Mouse (Mus musculus): ENCODE measurements around the gene Olfr573-ps1.

The Olfr573-ps1 gene

GRCm38 (mm10) chr7:102942475-102942874, at the start of gene Olfr573-ps1:
Olfr573-ps1 (minus strand) TSS chr7:102942575.
- DNase-seq (ENCODE audit: low spot score in 2 of 2), result no peak

DNA sequence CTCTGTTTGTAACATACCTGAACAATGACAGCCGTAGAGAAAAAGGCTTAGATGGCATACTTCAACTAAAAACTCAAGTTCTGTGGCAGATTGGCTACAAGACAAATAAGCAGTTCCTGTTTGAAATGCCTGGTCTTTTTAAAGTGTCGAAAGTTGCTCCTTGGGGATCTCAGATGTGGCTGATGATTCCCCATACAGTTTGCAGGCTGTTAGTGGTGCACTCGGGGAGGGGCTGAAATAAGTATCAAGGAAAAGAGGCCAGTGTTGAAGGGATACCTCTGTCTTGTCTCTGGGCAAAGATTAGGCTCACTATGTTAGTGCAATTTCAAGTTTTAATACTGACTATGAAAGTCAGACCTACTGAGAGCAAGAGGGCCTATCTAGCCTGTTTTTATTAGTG, 46.8 kb upstream of the Olfr573-ps1 start, which contains the start of gene Olfr578:
Gene Olfr578 (minus strand): TSS at position 101 of the 400 bp plus-strand sequence.
- no peak for DNase-seq (ENCODE audit: low spot score in 2 of 2)

- DNase-seq (ENCODE audit: low spot score in 2 of 2), result no peak
These were observed 33.5 kb upstream of the Olfr573-ps1 start, which contains the start of gene Olfr577 for GRCm38 (mm10) chr7:102975843-102976242. Olfr577 (minus strand) TSS chr7:102975943.

GRCm38 (mm10) chr7:102974399-102974798, 32.0 kb upstream of the Olfr573-ps1 start:
- no peak for DNase-seq (ENCODE audit: low spot score in 2 of 2)

DNA sequence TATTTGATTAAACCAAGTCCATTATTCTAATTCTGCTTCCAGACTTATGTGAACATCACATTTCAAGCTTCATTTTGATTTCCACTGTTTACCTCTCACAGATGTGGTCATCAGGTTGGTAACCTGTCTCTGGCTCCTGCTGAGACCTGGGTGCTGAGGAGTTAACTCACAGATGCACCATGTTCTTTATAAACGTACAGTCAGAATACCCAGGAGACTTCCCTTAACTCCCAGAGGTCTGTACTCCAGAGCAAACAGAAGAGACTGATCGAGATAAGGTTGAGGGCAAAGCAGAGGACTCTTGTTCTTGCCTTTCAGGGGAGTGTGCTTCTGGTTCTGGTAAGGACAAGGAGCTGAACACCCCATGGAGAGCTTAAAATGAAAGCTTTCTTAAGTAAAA, 20.0 kb upstream of the Olfr573-ps1 start, which contains the start of gene Olfr576:
Gene Olfr576 (plus strand): TSS at position 301 of the 400 bp plus-strand sequence.
- no peak for DNase-seq (ENCODE audit: low spot score in 2 of 2)

- DNase-seq (ENCODE audit: low spot score in 2 of 2), result no peak
These were observed 16.2 kb upstream of the Olfr573-ps1 start, which contains the start of gene Olfr575 for GRCm38 (mm10) chr7:102958593-102958992. Olfr575 (minus strand) TSS chr7:102958775.

DNA sequence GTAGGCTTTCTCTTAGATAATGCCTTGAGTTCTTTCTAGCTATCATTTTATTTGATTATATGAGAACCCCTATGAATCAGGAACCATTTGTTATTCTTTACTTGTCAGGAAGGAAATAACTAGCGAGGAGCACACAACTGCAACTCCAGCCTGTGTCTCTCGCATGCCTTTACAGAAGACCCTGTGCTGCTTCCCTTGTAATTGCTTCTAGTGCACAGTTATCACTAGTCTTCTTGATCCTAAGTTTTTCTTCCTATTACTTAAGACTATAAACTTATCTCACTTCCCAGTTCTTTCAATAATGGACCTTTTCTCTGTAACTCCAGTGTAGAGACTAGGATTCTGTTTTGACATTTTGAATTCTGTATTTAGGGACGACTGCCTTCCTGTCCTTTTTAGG, 15.8 kb upstream of the Olfr573-ps1 start:
- no peak for DNase-seq (ENCODE audit: low spot score in 2 of 2)

- no peak for DNase-seq (ENCODE audit: low spot score in 2 of 2)
These were observed 8.4 kb upstream of the Olfr573-ps1 start for GRCm38 (mm10) chr7:102950732-102951131.

DNA sequence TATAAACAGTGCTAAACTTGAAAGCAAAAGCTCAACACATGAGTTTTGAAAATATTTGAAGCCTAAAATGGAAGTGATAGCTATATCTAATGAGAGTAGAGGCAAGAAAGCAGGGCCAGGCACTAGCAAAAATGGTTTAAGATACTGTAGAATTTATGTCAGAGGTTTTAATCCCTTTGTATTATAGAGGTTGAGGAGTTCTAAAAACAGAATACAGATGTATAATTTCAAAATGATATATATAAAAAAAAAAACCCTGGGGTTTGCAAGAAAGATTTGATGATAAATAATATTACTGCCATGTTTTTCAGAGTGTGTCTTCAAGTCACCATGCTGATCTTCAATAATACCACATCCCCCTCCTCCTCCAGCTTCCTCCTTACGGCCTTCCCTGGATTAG, 5.8 kb upstream of the Olfr573-ps1 start, which contains the start of gene Olfr574:
Gene Olfr574 (plus strand): TSS at position 301 of the 400 bp plus-strand sequence.
- DNase-seq (ENCODE audit: low spot score in 2 of 2), result no peak

GRCm38 (mm10) chr7:102943417-102943816, 1.0 kb upstream of the Olfr573-ps1 start:
- no peak for DNase-seq (ENCODE audit: low spot score in 2 of 2)

DNA sequence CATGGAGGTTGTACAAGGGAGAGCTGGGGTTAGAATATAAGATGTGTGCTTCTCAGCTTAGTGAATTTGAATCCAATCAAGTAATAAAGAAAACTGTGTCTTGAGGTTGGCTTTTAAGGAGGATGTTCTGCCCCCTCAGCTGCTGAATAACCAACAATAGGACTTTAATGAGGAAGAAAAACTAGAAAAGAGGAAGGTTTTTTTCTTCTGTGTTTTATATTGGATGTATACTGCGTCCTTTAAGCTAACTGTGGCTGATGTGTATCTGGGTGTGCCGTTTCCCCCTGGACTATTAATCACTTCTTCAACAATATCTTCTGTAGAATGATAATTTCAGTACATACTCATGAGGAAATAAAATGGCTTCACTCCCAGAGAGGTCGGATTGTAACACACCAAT, 15.3 kb downstream of the Olfr573-ps1 start:
- DNase-seq (ENCODE audit: low spot score in 2 of 2), result no peak

GRCm38 (mm10) chr7:102924109-102924508, 18.3 kb downstream of the Olfr573-ps1 start, which contains the start of gene Olfr572:
Olfr572 (plus strand) TSS chr7:102924409.
- DNase-seq (ENCODE audit: low spot score in 2 of 2), result no peak

- no peak for DNase-seq (ENCODE audit: low spot score in 2 of 2)
These were observed 22.7 kb downstream of the Olfr573-ps1 start for GRCm38 (mm10) chr7:102919632-102920031.

DNA sequence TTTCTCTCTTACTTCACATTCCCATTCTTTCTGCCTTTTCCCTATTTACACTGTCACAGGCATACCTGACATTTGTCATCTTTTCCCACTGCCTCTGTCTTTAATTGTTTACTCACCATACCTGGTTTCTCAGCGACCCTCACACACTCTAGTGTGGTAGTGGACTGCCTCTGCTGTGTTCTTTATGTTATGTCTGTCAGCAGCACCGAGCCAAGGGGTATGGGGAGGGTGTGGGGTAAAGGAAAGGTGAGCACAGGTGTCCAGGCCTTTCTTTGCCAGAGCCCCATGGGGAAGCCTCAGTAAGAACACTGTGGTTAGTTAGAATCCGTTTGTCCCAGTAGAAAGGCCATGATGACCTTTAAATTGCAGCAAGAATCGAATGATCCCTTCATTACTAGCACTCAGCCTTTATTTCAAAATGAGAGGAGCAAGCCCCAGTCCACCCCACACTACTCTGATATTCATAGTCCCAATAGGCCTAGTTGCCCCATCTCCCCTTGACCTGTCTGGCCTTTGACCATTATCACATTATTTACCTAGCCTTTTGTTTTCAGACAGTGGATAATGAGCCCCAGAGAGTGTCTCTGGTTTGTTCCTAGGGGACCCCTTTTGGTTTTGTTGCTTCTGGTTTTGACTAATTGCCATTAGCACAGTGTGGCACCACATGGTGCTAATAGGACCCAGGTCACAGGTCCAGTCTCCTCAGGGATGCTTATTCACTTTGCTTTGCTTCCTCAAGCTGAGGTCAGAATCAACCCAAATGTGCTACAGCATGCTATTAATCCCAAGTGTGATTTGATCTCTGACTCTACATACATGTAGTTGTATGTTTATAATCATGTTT, 25.1 kb downstream of the Olfr573-ps1 start, which contains the start of gene Olfr571:
Gene Olfr571 (minus strand): TSS at position 505 of the 844 bp plus-strand sequence.
- DNase-seq (ENCODE audit: low spot score in 2 of 2), result no peak

DNA sequence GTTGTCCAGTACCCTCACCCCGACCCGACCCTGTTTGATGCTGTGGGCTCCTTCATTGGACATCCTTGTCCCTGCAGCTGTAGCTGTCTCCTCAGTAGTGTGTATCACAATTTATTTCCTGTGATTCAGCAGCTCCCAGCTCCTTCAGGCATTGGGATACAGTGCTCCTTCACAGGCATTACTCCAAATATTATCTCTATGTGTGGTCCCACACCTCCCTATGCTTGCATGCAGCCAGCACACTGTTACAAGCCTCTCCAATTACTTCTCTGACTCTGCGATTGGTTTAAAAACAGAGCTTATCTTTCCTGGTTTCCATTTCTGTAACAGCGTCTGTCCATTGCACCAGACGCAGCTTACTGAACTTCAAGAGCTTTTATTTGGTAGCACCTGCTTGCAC, 26.0 kb downstream of the Olfr573-ps1 start:
- no peak for DNase-seq (ENCODE audit: low spot score in 2 of 2)

DNA sequence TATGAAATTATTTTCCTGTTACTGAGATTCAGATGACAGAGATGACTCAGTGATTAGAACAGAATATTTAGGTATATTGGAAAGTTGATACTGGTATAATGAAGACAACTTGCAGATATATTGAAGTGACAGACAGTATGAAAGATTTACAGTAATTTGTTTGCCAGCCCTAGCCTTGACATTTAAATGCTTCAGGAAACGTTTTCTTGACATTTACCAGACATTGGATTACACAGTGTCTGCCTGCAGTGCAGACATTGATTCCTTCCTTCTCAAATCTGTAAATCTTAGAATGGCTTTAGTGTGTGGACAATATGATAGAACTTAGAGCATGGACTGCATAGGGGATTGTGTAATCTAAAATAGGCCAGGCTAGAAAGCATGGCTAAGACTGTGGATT, 27.1 kb downstream of the Olfr573-ps1 start:
- DNase-seq (ENCODE audit: low spot score in 2 of 2), result no peak

All from urinary bladder, postnatal 36 days (tissue).